8 mouse cellular contexts compared by ENCODE assay signal in genomic region chr8:3621199-3621970, GRCm38 (mm10). TPM values are rescaled to one million over a fixed set of nuclear protein-coding genes. Genes with fewer than 3 reads are reported as not detected.
DNase-seq lines count a peak whose midpoint lies in the region; ATAC-seq and TF ChIP-seq lines count a peak whose summit lies in the region.

TSS of gene Xab2 (minus strand) at chr8:3621316.
TSS of gene Pet100 (plus strand) at chr8:3621548.

- H3K4me2 ChIP-seq in forebrain, postnatal 0 days (ENCODE audit: low read depth) = peak within 1 kb of the TSS; percentile 86
- peak within 1 kb of the TSS; percentile 68 for H3K4me2 ChIP-seq in lung, embryonic 15.5 days

- H3K4me1 ChIP-seq in MEL (ENCODE audit: control insufficient read depth in 1 of 2, insufficient read depth in 2 of 2, low read length in 2 of 2) = peaks cover under 1 to 7% of the 10 kb centered on the region in 2 experiments; a peak in 3 of 4 replicates
- H3K4me1 ChIP-seq in cerebellum, adult 2 months (ENCODE audit: control insufficient read depth, insufficient read depth, low read length) = peaks cover 3% of the 10 kb centered on the region; the same call in 1 of the 2 replicates
- peaks cover 13% of the 10 kb centered on the region for H3K4me1 ChIP-seq in forebrain, postnatal 0 days (ENCODE audit: insufficient read depth)
- H3K4me1 ChIP-seq in lung, embryonic 15.5 days = peaks cover 17% of the 10 kb centered on the region

- ATAC-seq in forebrain, postnatal 0 days = peak; percentile 98
- peak; percentile 98 for ATAC-seq in lung, embryonic 15.5 days (ENCODE audit: borderline replicate concordance, extremely low read depth, low FRiP score, low TSS enrichment)

- H3K36me3 ChIP-seq in MEL (ENCODE audit: control insufficient read depth in 1 of 2, insufficient read depth in 2 of 2, low read length in 2 of 2) = peaks cover 2 to 12% of the 10 kb centered on the region in 2 experiments
- peaks cover 15% of the 10 kb centered on the region for H3K36me3 ChIP-seq in forebrain, postnatal 0 days (ENCODE audit: insufficient read depth)
- H3K36me3 ChIP-seq in lung, embryonic 15.5 days = peaks cover 10% of the 10 kb centered on the region

- H3K4me3 ChIP-seq in MEL (ENCODE audit: control insufficient read depth in 1 of 2, insufficient read depth in 1 of 2, low read depth in 2 of 2, low read length in 2 of 2) = peak within 1 kb of the TSS; percentile 89 to 99
- H3K4me3 ChIP-seq in cerebellum, adult 2 months (replicated peaks; ENCODE audit: insufficient read depth, low read depth, low read length) = peak within 1 kb of the TSS; percentile 97
- peak within 1 kb of the TSS; percentile 99 for H3K4me3 ChIP-seq in forebrain, postnatal 0 days (ENCODE audit: low read depth, low read length)
- peak within 1 kb of the TSS; percentile 79 for H3K4me3 ChIP-seq in lung, embryonic 15.5 days

- H3K27me3 ChIP-seq in MEL (ENCODE audit: control insufficient read depth in 1 of 2, insufficient read depth in 2 of 2, low read length in 2 of 2) = no peaks in the 10 kb centered on the region
- no peaks in the 10 kb centered on the region for H3K27me3 ChIP-seq in cerebellum, adult 2 months (ENCODE audit: control insufficient read depth, insufficient read depth, low read length)
- no peaks in the 10 kb centered on the region for H3K27me3 ChIP-seq in forebrain, postnatal 0 days (ENCODE audit: insufficient read depth, low read length)
- H3K27me3 ChIP-seq in lung, embryonic 15.5 days = no peaks in the 10 kb centered on the region

- TF ChIP-seq POLR2A in MEL (IDR thresholded peaks at IDR 0.05; ENCODE audit: control insufficient read depth in 1 of 2, insufficient read depth in 1 of 2, low read depth in 1 of 2, low read length in 2 of 2, poor library complexity in 1 of 2) = peak; percentile 13 to 69; a peak in 2 of 4 replicates
- peak; percentile 83 for TF ChIP-seq POLR2A in cerebellum, adult 2 months (IDR thresholded peaks at IDR 0.05; ENCODE audit: borderline replicate concordance, insufficient read depth, low read length)

- TF ChIP-seq CTCF in MEL (IDR thresholded peaks at IDR 0.05 in 2 of 3, conservative IDR thresholded peaks at IDR 0.05 in 1 of 3; ENCODE audit: control insufficient read depth in 1 of 3, insufficient read depth in 1 of 3, low read depth in 2 of 3, low read length in 3 of 3, poor library complexity in 1 of 3, severe bottlenecking in 1 of 3) = no peak
- TF ChIP-seq CTCF in cerebellum, adult 2 months (IDR thresholded peaks at IDR 0.05; ENCODE audit: borderline replicate concordance, insufficient read depth, low read depth, low read length) = no peak
- no peak for TF ChIP-seq CTCF in forebrain, postnatal 0 days (IDR thresholded peaks at IDR 0.05; ENCODE audit: low read depth)

- H3K9ac ChIP-seq in MEL (ENCODE audit: control insufficient read depth, low read depth, low read length, poor library complexity, severe bottlenecking) = peak within 1 kb of the TSS; percentile 87
- H3K9ac ChIP-seq in forebrain, postnatal 0 days = peak within 1 kb of the TSS; percentile 70
- H3K9ac ChIP-seq in lung, embryonic 15.5 days = peak within 1 kb of the TSS; percentile 71

- H3K9me3 ChIP-seq in MEL (replicated peaks; ENCODE audit: insufficient read depth, low read length) = no peaks in the 10 kb centered on the region
- no peaks in the 10 kb centered on the region for H3K9me3 ChIP-seq in forebrain, postnatal 0 days (ENCODE audit: low read length)
- H3K9me3 ChIP-seq in lung, embryonic 15.5 days = no peaks in the 10 kb centered on the region

- peak; percentile 100 for DNase-seq in MEL (ENCODE audit: low read depth, low spot score)
- DNase-seq in cerebellum, adult 2 months = peak; percentile 99 to 100
- DNase-seq in forebrain, postnatal 0 days = peak; percentile 100
- peak; percentile 99 for DNase-seq in heart, postnatal 4 days
- DNase-seq in layer of hippocampus, adult 8-10 months (ENCODE audit: low spot score in 2 of 2) = peak; percentile 99
- DNase-seq in ovary, adult 18-20 months (ENCODE audit: low spot score) = peak; percentile 98
- peak; percentile 98 for DNase-seq in thymus, postnatal 0 days (ENCODE audit: low spot score)

- H3K27ac ChIP-seq in MEL (ENCODE audit: control insufficient read depth, low read depth, low read length) = peak within 1 kb of the TSS; percentile 9; the same call in 1 of the 2 replicates
- H3K27ac ChIP-seq in cerebellum, adult 2 months (ENCODE audit: insufficient read depth, low read length) = peak within 1 kb of the TSS; percentile 43; the same call in 1 of the 2 replicates
- no peak within 1 kb of the TSS for H3K27ac ChIP-seq in forebrain, postnatal 0 days (ENCODE audit: low read depth, low read length)
- H3K27ac ChIP-seq in lung, embryonic 15.5 days = no peak within 1 kb of the TSS

- no peak for TF ChIP-seq RAD21 in MEL (IDR thresholded peaks at IDR 0.05; ENCODE audit: low read depth, low read length)

- under 1% methylated on average over 37 of the region's 37 CpGs for WGBS in cerebellum, adult 2 months
- under 1% methylated on average over 37 of the region's 37 CpGs for WGBS in forebrain, postnatal 0 days
- WGBS in lung, embryonic 15.5 days = under 1% methylated on average over 33 of the region's 37 CpGs

- peaks cover 29% of the 10 kb centered on the region for H3K79me2 ChIP-seq in MEL (ENCODE audit: control insufficient read depth, insufficient read depth, low read length, poor library complexity)

- TF ChIP-seq EP300 in MEL (IDR thresholded peaks at IDR 0.05; ENCODE audit: low read depth in 1 of 2, low read length in 2 of 2) = no peak

TF ChIP-seq in MEL, 35 proteins besides CTCF, POLR2A, EP300 and RAD21 (continues in another document):
- peak; percentile 62; the same call in 1 of the 2 replicates for TF ChIP-seq MYC (IDR thresholded peaks at IDR 0.05; ENCODE audit: low read depth, low read length)
- peak; percentile 49; the same call in 1 of the 2 replicates for TF ChIP-seq NRF1 (IDR thresholded peaks at IDR 0.05; ENCODE audit: insufficient read depth, low read depth, low read length, poor library complexity, severe bottlenecking)
- peak; percentile 87 for TF ChIP-seq MXI1 (IDR thresholded peaks at IDR 0.05; ENCODE audit: low read depth, low read length)
- no peak for TF ChIP-seq USF2 (IDR thresholded peaks at IDR 0.05; ENCODE audit: borderline replicate concordance in 1 of 2, insufficient read depth in 1 of 2, low read depth in 1 of 2, low read length in 2 of 2)
- no peak for TF ChIP-seq ZKSCAN1 (IDR thresholded peaks at IDR 0.05; ENCODE audit: low read depth, low read length)
- TF ChIP-seq GABPA (IDR thresholded peaks at IDR 0.05; ENCODE audit: low read depth, low read length) = peak; percentile 57; the same call in 1 of the 2 replicates
- peak; percentile 39; the same call in 1 of the 2 replicates for TF ChIP-seq ZMIZ1 (IDR thresholded peaks at IDR 0.05; ENCODE audit: low read depth, low read length)
- no peak for TF ChIP-seq MAX (IDR thresholded peaks at IDR 0.05; ENCODE audit: low read length)
- peak; percentile 60 for TF ChIP-seq NELFE (IDR thresholded peaks at IDR 0.05; ENCODE audit: low read depth, low read length)
- TF ChIP-seq ETS1 (IDR thresholded peaks at IDR 0.05; ENCODE audit: low read depth, low read length) = peak; percentile 17; the same call in 1 of the 2 replicates
- TF ChIP-seq TBP (IDR thresholded peaks at IDR 0.05; ENCODE audit: low read depth, low read length) = peak; percentile 40
- TF ChIP-seq ELF1 (IDR thresholded peaks at IDR 0.05; ENCODE audit: low read depth, low read length) = peak; percentile 99
- TF ChIP-seq MYB (IDR thresholded peaks at IDR 0.05; ENCODE audit: low read depth, low read length) = no peak
- TF ChIP-seq CHD2 (IDR thresholded peaks at IDR 0.05; ENCODE audit: low read length) = peak; percentile 92
- 0 out of 2 replicates have a peak, but pooled peaks have one; percentile 4 for TF ChIP-seq GATA1 (IDR thresholded peaks at IDR 0.05; ENCODE audit: low read depth, low read length)
- TF ChIP-seq KAT2A (conservative IDR thresholded peaks at IDR 0.05; ENCODE audit: low read depth, low read length) = peak; percentile 94
- no peak for TF ChIP-seq BHLHE40 (IDR thresholded peaks at IDR 0.05; ENCODE audit: borderline replicate concordance, low read depth, low read length)
- TF ChIP-seq TCF12 (IDR thresholded peaks at IDR 0.05; ENCODE audit: low read depth, low read length) = peak; percentile 50; the same call in 1 of the 2 replicates
- peak; percentile 39; the same call in 1 of the 2 replicates for TF ChIP-seq POLR2AphosphoS2 (IDR thresholded peaks at IDR 0.05; ENCODE audit: low read length)
- TF ChIP-seq UBTF (IDR thresholded peaks at IDR 0.05; ENCODE audit: borderline replicate concordance, insufficient read depth, low read depth, low read length) = no peak
- peak; percentile 92 for TF ChIP-seq MAZ (IDR thresholded peaks at IDR 0.05; ENCODE audit: low read depth, low read length)
- peak; percentile 99 for TF ChIP-seq HCFC1 (IDR thresholded peaks at IDR 0.05; ENCODE audit: low read depth, low read length)

RNA-seq across cellular contexts. Expression of gene Xab2, which starts in this region (rescaled TPM):
- 60.6 and 68.1 TPM in 2 replicates for total RNA-seq in MEL (2012; rRNA removed)
- polyA plus RNA-seq in MEL (2012; ENCODE audit: insufficient read depth in 1 of 2, insufficient read length in 2 of 2, low read depth in 1 of 2, low replicate concordance in 2 of 2, missing spikeins in 1 of 2) = 10 to 100 TPM; 54.8 to 90.4 TPM
- 63.5 and 71.7 TPM in 2 replicates for polyA plus RNA-seq in cerebellum, adult 2 months (2012; rRNA removed)
- total RNA-seq in forebrain, postnatal 0 days (2014; rRNA removed) = 38.7 and 48.4 TPM in 2 replicates
- polyA plus RNA-seq in forebrain, postnatal 0 days (2015; fragmentation: Nextera tagmentation; extraction: Ambion mirVana) = 34.6 and 37.3 TPM in 2 replicates
- 10 to 100 TPM; 20.9 to 21.3 TPM for total RNA-seq in heart, postnatal 4 days (2021)
- 10 to 100 TPM; 39.1 to 45.9 (median 41.4) TPM for total RNA-seq in layer of hippocampus, adult 8-10 months (2022)
- polyA plus RNA-seq in lung, embryonic 15.5 days (2015; fragmentation: Nextera tagmentation; extraction: Ambion mirVana) = 58.0 and 61.8 TPM in 2 replicates
- 62.2 and 64.3 TPM in 2 replicates for polyA plus RNA-seq in thymus, postnatal 0 days (2015; fragmentation: Nextera tagmentation; extraction: Ambion mirVana)

RNA-seq across cellular contexts. Expression of gene Pet100, which starts in this region (rescaled TPM):
- 52.8 and 58.7 TPM in 2 replicates for total RNA-seq in MEL (2012; rRNA removed)
- polyA plus RNA-seq in MEL (2012; ENCODE audit: insufficient read depth in 1 of 2, insufficient read length in 2 of 2, low read depth in 1 of 2, low replicate concordance in 2 of 2, missing spikeins in 1 of 2) = 10 to 100 TPM in 1 of 2 experiments, not detected in 1; 64.2 TPM
- polyA plus RNA-seq in cerebellum, adult 2 months (2012; rRNA removed) = 65.3 and 65.4 TPM in 2 replicates
- total RNA-seq in forebrain, postnatal 0 days (2014; rRNA removed) = 17.7 and 22.9 TPM in 2 replicates
- polyA plus RNA-seq in forebrain, postnatal 0 days (2015; fragmentation: Nextera tagmentation; extraction: Ambion mirVana) = 82.4 and 121 TPM in 2 replicates
- total RNA-seq in heart, postnatal 4 days (2021) = 10 to 100 TPM; 72.5 to 77.7 TPM
- 100 to 1,000 TPM in 1 of 4 experiments, 10 to 100 TPM in 3; 42.2 to 100 (median 80.9) TPM for total RNA-seq in layer of hippocampus, adult 8-10 months (2022)
- 83.5 and 91.0 TPM in 2 replicates for polyA plus RNA-seq in lung, embryonic 15.5 days (2015; fragmentation: Nextera tagmentation; extraction: Ambion mirVana)
- 182 and 202 TPM in 2 replicates for polyA plus RNA-seq in thymus, postnatal 0 days (2015; fragmentation: Nextera tagmentation; extraction: Ambion mirVana)

Comparison
In these comparisons a context has a peak if more than half of its experiments do, and no peak if none do; other contexts are left out.
1. H3K27ac ChIP-seq: peak in MEL (single experiment) and cerebellum, adult 2 months (single experiment); none in forebrain, postnatal 0 days (single experiment) and lung, embryonic 15.5 days (single experiment).
2. Peak in every context shown above with its lines, with median percentiles within 50 percentile points of each other: DNase-seq, H3K4me3 ChIP-seq and H3K9ac ChIP-seq.